Mouse (Mus musculus) midbrain, embryonic 10.5 days (tissue): ENCODE results near the gene Wwtr1. TPM values are rescaled to one million over a fixed set of nuclear protein-coding genes. Genes with fewer than 3 reads are reported as not detected.

Source experiments
- DNase-seq: peaks from one replicate; pipeline ENCODE4 v3.0.0-alpha.2; 2017; ENCODE audit warnings: low spot score
- H3K27ac ChIP-seq: fragments of 300-500 bp; sonication (generic); replicated peaks from 2 replicates; pipeline ENCODE4 v1.5.1; 2016; ENCODE audit warnings: mild to moderate bottlenecking
- H3K27me3 ChIP-seq: fragments of 300-500 bp; sonication (generic); 2 replicates; pipeline ENCODE4 v1.6.1; 2016; ENCODE audit warnings: low read depth, mild to moderate bottlenecking; ENCODE audit not compliant: poor library complexity, severe bottlenecking
- H3K36me3 ChIP-seq: fragments of 300-500 bp; sonication (generic); 2 replicates; pipeline ENCODE4 v1.6.1; 2016; ENCODE audit warnings: mild to moderate bottlenecking, moderate library complexity
- H3K4me1 ChIP-seq: fragments of 300-500 bp; sonication (generic); 2 replicates; pipeline ENCODE4 v1.6.1; 2016
- H3K4me3 ChIP-seq: fragments of 300-500 bp; sonication (generic); 2 replicates; pipeline ENCODE4 v1.5.1; 2016; ENCODE audit warnings: mild to moderate bottlenecking, moderate library complexity
- H3K9me3 ChIP-seq: fragments of 300-500 bp; sonication (generic); replicated peaks from 2 replicates; pipeline ENCODE4 v1.6.1; 2016; ENCODE audit warnings: mild to moderate bottlenecking
- WGBS: fragments of 180-500 bp; shearing (Covaris S2); methylation state at CpG from one replicate; pipeline ENCODE4 v1.1.7; 2016; 5-methylcytosine and 5-hydroxymethylcytosine counted together
- polyA plus RNA-seq: library from polyadenylated mRNA; unstranded; fragments of >200 nt; fragmentation: Nextera tagmentation; extraction: Ambion mirVana; gene quantifications from 2 replicates; pipeline ENCODE4 v1.2.1, GENCODE M21; 2016

Wwtr1 gene
- polyA plus RNA-seq, 1 experiment from 2014 or later, result 13.3 TPM

DNA sequence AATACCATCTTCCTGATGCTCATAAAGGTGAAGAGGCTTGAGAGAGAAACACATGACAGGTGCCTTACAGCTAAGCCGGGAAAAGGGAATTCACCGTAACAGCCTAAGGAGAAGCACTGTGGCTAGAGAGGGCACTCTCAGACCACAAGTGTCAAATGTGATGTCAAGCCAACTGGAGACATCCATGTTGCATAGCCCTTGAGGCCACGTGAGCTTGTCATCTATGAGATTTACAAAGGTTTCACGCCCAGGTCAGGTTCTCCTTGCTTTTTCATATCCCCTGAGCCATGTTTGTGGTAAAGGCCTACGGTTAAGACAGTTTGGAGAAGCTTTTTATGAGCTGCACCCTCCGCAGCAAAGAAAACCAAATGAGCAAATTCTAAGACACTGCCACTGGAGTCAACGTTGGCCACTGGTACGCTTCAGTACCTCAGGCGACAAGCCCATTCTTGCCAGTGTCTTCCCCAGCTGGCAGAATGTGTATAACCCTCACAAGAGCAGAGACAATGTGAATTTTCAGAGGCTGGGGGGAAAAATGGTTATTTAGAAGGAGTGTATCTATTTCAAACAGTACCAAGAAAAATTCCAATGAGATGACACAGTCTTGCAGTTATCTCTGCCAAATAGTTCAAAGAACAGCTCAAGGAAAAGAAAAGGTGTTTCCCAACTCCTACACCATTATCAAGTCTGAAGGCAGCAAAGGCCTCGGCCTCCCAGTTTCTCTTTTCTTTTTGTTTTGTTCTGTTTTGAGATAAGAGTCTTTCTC, 21.4 kb downstream of the Wwtr1 start:
- H3K36me3 ChIP-seq, result peaks cover 9% of the 10 kb centered on the region
- H3K27ac ChIP-seq, result no peak overlapping the region
- 0 out of 2 replicates have a peak, but pooled peaks cover 7% of the 10 kb centered on the region for H3K9me3 ChIP-seq
- H3K27me3 ChIP-seq, result no peaks in the 10 kb centered on the region
- H3K4me1 ChIP-seq, result no peaks in the 10 kb centered on the region
- 90% methylated on average over 10 of the region's 10 CpGs for WGBS
- no peak for DNase-seq
- no peak overlapping the region for H3K4me3 ChIP-seq

DNA sequence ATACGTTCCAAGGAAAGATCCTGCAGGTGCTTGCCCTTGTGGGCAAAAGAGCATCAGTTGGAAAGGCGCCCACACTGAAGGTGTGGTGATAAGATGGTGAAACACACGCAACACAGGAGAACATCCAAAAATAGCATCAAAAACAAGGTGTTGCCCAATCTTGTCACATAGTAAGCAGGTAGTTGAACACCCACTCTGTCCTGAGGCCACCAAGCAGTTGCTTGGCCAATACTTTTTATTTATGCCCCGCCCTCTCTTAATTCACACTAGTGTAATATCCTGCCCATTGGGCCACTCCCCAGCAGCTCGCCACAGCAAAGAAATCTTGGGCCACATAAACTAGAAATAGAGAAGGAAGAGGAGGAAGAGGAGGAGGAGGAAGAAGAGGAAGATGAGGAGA, 22.6 kb downstream of the Wwtr1 start:
- WGBS, result 92% methylated on average over 5 of the region's 5 CpGs
- Histone ChIP-seq H3K4me1 (no peaks in the 10 kb centered on the region), H3K9me3 (no peaks in the 10 kb centered on the region)

DNA sequence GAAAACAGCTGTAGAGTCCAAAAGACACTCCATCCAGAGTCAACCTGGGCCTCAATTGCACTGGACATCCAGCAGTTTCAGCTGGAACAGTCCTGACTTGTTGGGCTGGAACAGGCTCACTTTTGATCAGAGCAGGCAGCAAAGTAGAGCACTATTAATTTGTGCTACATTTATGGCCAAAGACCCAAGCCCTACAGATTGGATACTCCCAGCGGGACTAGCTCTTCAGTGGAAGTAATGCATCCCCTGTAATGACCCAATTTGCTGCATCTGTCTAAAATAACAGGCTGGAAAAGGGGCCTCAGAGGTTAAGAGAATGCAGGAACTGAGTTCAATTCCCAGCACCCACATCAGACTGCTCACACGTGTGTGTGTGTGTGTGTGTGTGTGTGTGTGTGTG, 24.5 kb downstream of the Wwtr1 start:
- Histone ChIP-seq H3K27ac (no peak overlapping the region), H3K27me3 (no peaks in the 10 kb centered on the region), H3K36me3 (no peaks in the 10 kb centered on the region), H3K4me3 (no peak overlapping the region), H3K9me3 (no peaks in the 10 kb centered on the region), H3K4me1 (peaks cover 10% of the 10 kb centered on the region)
- no peak for DNase-seq
- 92% methylated on average over 2 of the region's 2 CpGs for WGBS

More for the DNA sequence above, 22.6 kb downstream of the Wwtr1 start:
- no peak for DNase-seq
- Histone ChIP-seq H3K36me3 (no peaks in the 10 kb centered on the region), H3K4me3 (no peak overlapping the region), H3K27me3 (no peaks in the 10 kb centered on the region), H3K27ac (no peak overlapping the region)

DNA sequence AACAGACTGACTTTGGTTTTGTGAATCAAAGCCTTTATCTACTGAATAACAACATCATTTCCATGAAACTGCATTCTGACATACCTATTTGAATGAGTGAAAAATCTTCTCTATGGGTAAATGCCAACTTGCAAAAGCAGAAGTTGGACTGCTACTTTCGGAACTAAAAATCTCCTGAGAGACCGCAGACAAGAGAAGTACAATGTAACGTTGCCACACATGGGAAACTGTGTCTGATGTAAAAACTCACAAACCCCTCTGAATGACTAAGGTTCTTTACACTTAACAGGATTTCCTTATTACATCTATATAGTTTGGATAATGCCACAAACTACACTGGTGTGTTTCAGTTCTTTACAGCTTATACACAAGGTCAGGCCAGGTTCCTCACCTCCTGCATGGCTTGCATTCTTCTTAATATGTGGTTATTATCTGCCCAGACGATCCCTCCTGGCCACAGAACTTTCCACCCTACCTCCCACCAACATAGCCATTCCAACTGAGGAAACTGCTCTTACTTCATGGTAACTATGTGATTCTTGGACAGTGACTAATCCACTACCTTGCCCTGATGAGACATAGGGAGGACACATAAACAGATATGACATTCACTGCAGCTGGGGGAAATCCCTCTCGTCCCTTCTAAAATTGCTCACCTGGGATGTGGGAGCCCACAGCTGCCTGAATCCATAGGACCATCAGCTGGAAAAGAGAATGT, 25.1 kb downstream of the Wwtr1 start:
- no peak for DNase-seq
- Histone ChIP-seq H3K4me1 (peaks cover 10% of the 10 kb centered on the region), H3K4me3 (no peak overlapping the region), H3K9me3 (no peaks in the 10 kb centered on the region), H3K27me3 (no peaks in the 10 kb centered on the region), H3K27ac (no peak overlapping the region), H3K36me3 (no peaks in the 10 kb centered on the region)
- 89% methylated on average over 5 of the region's 5 CpGs for WGBS

DNA sequence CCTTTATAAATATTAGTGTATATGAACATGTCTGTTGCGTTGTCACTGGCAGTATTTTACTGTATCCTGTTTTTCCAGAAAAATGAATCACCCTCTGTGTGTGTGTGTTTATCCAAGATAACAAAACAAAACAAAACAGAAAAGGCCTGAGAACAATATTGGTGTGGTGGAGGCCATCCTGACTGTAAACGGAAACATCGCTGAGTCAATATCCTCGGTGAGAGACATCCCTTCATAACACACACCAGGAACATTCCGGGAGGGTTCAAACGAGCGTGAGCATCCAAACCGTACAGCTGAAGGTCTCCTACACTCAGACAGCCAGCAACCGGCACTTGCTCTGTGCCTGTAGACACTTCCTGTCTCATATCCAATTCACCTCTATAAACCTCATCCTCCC, 31.6 kb downstream of the Wwtr1 start:
- no peaks in the 10 kb centered on the region for H3K9me3 ChIP-seq
- H3K27me3 ChIP-seq, result no peaks in the 10 kb centered on the region
- WGBS, result 90% methylated on average over 9 of the region's 9 CpGs
- peaks cover 14% of the 10 kb centered on the region for H3K4me1 ChIP-seq
- H3K36me3 ChIP-seq, result no peaks in the 10 kb centered on the region
- H3K4me3 ChIP-seq, result no peak overlapping the region
- H3K27ac ChIP-seq, result no peak overlapping the region
- no peak for DNase-seq

DNA sequence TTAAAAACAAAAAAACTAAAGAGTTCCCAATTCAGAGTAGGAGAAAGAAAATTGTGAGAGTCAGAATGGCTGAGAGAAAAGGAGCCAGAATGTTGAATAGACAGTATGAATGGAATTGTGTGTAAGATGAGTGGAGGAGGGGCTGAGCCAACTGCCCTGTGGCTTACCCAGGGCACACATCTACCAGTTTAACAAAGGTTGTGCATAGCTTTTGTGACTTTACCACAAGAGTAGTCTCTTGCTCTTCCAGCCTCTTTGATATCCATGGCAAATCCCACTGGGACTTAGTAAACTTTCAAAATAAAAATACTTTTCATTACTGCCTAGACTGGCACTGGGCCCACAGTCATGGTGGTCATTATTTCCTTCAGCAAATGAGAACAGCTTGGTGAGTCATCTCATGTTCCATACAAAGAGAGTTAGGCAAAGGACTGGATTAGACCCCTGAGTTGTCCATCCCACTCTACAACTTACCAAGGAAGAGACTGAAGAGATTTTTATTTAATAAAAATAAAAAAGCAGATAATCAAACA, 32.8 kb downstream of the Wwtr1 start:
- no peak for DNase-seq
- Histone ChIP-seq H3K9me3 (no peaks in the 10 kb centered on the region), H3K4me3 (no peak overlapping the region), H3K27me3 (no peaks in the 10 kb centered on the region), H3K27ac (no peak overlapping the region), H3K36me3 (no peaks in the 10 kb centered on the region), H3K4me1 (peaks cover 14% of the 10 kb centered on the region)

DNA sequence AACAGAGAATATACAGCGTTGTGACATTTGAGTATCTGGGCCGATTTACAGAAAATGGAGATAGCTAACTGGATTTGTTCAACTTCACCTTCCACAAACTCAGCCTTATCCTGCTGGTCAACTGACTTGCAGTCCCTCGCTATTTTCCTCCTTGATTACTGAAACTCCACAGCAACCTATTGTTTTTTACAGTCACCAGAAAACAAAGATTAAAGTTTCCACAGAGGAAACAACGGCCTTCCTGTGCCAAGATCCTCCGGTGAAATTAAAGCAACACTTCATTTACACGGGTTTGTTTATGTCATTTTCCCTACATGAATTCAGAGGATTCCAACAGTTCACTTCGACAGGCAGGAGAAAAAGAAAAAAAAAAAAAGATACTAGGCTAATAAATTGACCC, 34.5 kb downstream of the Wwtr1 start:
- Histone ChIP-seq H3K4me3 (no peak overlapping the region), H3K4me1 (0 out of 2 replicates have a peak, but pooled peaks cover 3% of the 10 kb centered on the region), H3K27ac (no peak overlapping the region), H3K9me3 (no peaks in the 10 kb centered on the region), H3K36me3 (no peaks in the 10 kb centered on the region), H3K27me3 (no peaks in the 10 kb centered on the region)
- 84% methylated on average over 7 of the region's 7 CpGs for WGBS
- DNase-seq, result no peak

DNA sequence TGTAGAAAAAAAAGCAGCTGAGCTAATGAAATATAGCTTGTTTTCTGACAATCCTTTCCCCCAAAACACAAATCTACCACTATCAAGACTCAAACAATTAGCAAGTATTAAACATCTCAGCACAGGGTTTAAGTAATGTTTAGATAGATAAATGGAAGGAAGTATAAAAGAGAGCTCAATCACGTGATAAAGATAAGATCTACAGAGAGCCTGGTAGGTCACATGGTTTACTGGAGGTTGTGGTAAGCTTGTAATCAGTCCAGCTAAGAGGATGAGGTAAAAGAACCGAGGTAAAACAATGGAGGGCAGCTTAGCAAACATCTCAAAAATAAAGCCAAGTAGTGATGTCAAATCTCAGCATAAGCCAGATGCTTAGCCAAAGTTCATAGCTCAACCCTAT, 35.2 kb downstream of the Wwtr1 start:
- Histone ChIP-seq H3K36me3 (no peaks in the 10 kb centered on the region), H3K27ac (no peak overlapping the region), H3K9me3 (no peaks in the 10 kb centered on the region), H3K4me1 (peaks cover 8% of the 10 kb centered on the region; the same call in 1 of the 2 replicates), H3K4me3 (no peak overlapping the region), H3K27me3 (no peaks in the 10 kb centered on the region)
- DNase-seq, result no peak
- 77% methylated on average over 2 of the region's 2 CpGs for WGBS

DNA sequence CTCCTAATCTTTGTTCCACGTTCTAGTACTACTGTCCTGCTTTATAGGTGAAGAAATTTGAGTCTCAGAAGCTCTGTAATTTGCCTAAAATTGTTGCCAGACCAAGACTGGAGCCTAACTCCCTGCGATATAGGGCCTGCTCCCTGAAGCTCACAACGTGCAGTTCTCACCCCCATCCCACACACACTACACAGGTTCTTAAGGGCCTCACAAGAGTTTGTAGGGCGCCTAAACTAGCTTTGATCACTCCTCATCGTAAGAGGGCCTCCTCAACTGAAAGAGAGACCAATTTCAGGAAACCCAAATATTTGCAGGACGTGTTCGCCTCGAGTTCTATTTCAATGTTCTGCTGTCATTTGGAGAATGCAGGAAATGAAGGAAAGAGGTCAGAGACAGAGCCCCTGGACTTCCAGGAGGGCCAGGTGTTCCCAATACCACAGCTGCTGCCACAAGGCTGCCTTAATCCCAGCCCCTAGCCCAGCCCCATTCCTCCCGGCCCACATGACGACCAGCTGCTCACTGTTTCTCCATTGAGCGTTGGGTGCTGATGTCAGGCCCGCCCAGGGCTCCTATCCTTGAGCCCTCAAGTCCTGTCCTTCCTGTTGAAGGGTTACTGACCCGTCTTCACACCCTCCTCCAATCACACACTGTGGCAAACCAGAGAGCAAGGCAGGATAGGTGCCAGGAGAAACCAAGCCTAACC, 40.1 kb downstream of the Wwtr1 start:
- DNase-seq, result no peak
- no peaks in the 10 kb centered on the region for H3K27me3 ChIP-seq
- peak overlapping the region; percentile 17; the same call in 1 of the 2 replicates for H3K27ac ChIP-seq
- H3K4me1 ChIP-seq, result peaks cover 4% of the 10 kb centered on the region; the same call in 1 of the 2 replicates
- no peak overlapping the region for H3K4me3 ChIP-seq
- H3K9me3 ChIP-seq, result no peaks in the 10 kb centered on the region
- H3K36me3 ChIP-seq, result no peaks in the 10 kb centered on the region
- 79% methylated on average over 13 of the region's 13 CpGs for WGBS

DNA sequence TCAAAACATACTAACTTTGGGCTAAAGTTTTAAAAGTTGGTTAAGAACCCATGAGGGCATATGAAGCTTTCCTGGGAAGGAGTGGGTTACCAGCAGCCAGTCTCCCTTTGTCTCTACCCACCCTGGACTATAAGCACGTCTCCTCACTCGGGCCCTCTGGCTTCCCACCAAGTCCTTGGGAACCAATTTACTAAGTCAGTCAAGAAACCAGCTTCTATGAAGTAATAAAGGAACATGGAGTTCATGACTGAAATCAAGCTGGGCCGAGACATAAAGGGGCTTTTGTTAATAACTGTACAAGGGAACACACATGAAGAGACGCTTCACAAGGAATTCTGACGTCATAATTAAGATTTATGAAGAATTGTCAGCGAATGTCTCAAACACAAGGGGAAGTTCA, 41.3 kb downstream of the Wwtr1 start:
- Histone ChIP-seq H3K27me3 (no peaks in the 10 kb centered on the region), H3K27ac (no peak overlapping the region), H3K36me3 (no peaks in the 10 kb centered on the region), H3K4me3 (no peak overlapping the region), H3K4me1 (peaks cover 4% of the 10 kb centered on the region; the same call in 1 of the 2 replicates), H3K9me3 (no peaks in the 10 kb centered on the region)
- WGBS, result 95% methylated on average over 6 of the region's 6 CpGs
- no peak for DNase-seq

DNA sequence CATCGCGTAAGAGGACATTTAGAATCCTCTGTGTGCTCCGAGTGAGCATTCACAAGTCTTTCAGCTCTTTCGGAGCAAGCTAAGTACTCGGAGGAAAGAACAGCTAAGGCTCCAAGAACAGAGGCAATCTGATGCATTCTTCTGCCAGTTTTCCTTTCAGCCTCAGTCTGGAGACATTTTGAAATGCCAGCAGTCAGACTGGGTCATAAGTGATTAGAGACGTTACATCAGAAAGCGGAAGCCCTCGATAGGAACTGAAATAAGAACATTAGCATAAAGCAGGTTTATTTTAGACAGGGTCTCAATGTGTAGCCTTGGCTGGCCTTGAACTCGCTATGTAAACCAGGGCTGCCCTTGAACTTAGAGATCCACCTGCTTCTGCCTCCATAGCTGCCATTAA, 41.8 kb downstream of the Wwtr1 start:
- Histone ChIP-seq H3K27ac (no peak overlapping the region), H3K4me3 (no peak overlapping the region), H3K36me3 (no peaks in the 10 kb centered on the region), H3K9me3 (no peaks in the 10 kb centered on the region), H3K4me1 (peaks cover 4% of the 10 kb centered on the region; the same call in 1 of the 2 replicates), H3K27me3 (no peaks in the 10 kb centered on the region)
- 92% methylated on average over 9 of the region's 9 CpGs for WGBS
- DNase-seq, result no peak

DNA sequence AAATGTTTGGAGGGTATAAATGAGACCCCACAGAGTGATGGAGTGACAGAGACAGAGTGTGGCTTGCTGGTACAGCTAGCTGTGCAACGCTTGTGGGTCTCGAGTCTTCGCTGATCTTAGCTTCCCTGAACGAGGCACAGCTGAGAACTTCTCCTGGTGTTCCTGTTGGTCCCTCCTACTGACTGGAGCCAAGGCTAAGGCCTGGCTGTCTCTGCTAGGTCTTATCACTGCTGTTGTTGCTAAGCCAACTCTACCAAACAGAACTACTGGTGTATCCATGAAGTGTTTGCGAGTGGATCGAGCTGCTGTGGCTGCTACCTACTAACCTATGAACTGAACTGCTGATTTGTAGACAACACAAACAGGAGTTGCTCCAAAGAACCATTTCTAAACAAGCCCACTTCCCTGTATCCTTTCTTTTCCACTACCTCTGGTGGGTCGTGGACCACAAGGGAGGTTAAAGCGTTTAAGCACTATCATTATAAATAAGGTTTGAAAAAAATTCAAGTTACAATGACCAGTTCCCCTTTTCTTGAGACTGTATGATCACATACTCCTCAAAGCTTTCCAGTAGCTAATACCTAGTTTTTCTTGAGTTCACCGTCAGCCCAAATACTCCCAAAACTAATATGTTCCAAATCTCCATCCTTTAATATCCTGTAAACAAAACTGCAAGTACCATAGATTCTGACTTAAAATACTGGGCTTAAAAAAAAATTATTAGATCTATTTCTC, 42.6 kb downstream of the Wwtr1 start:
- H3K27me3 ChIP-seq, result no peaks in the 10 kb centered on the region
- no peak overlapping the region for H3K4me3 ChIP-seq
- DNase-seq, result no peak
- no peaks in the 10 kb centered on the region for H3K9me3 ChIP-seq
- H3K4me1 ChIP-seq, result peaks cover 4% of the 10 kb centered on the region; the same call in 1 of the 2 replicates
- no peak overlapping the region for H3K27ac ChIP-seq
- 93% methylated on average over 9 of the region's 9 CpGs for WGBS
- 0 out of 2 replicates have a peak, but pooled peaks cover under 1% of the 10 kb centered on the region for H3K36me3 ChIP-seq
